Comparison of ENCODE assay signal across 31 mouse cellular contexts in the genomic region with DNA sequence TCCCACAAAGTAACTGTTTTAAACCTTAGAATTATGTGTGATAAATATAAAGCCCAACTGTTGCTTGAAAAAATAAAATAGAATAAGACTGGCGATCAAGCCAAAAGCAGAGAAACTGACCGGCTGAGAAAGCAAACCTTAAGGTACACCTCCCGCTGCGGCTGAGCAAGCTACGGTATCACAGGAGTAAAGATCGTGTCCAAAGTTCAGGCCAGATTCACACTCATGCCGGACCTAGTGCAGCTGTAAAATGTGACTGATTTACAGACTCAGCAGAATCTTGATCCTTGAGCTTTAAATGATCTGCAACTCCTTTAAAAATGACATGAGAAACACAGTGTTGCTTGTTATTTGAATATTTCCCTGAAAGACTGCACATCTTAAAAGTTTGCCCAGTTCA. TPM values are rescaled to one million over a fixed set of nuclear protein-coding genes. Genes with fewer than 3 reads are reported as not detected.
DNase-seq lines count a peak whose midpoint lies in the region; ATAC-seq and TF ChIP-seq lines count a peak whose summit lies in the region.
"Had no signal": no experiment of that assay in that cellular context is flagged by ENCODE, and none has a peak within 500 bp of the region (broad histone marks: within the 10 kb centered on the region; RNA-seq: fewer than 3 reads in every experiment).

No protein-coding gene starts in this region.

- H3K27me3 ChIP-seq in kidney, embryonic 16.5 days (ENCODE audit: insufficient read depth, low read length): no peaks in the 10 kb centered on the region
- H3K27me3 ChIP-seq in intestine, postnatal 0 days (replicated peaks; ENCODE audit: control insufficient read depth, insufficient read depth, low read length): no peaks in the 10 kb centered on the region
- H3K27me3 ChIP-seq in small intestine, adult 2 months (ENCODE audit: control insufficient read depth, insufficient read depth, low read length): no peaks in the 10 kb centered on the region
- H3K27me3 ChIP-seq in midbrain, embryonic 14.5 days (ENCODE audit: control insufficient read depth, insufficient read depth, low read length): no peaks in the 10 kb centered on the region
- H3K27me3 ChIP-seq: CH12.LX; embryonic facial prominence, embryonic 12.5 days; heart, embryonic 15.5 days; limb, embryonic 13.5 days; liver, embryonic 13.5 days; midbrain, embryonic 15.5 days; neural tube, embryonic 15.5 days had no signal

- H3K36me3 ChIP-seq in kidney, embryonic 16.5 days (ENCODE audit: insufficient read depth, low read length): no peaks in the 10 kb centered on the region
- H3K36me3 ChIP-seq in intestine, postnatal 0 days (ENCODE audit: control insufficient read depth, insufficient read depth): no peaks in the 10 kb centered on the region
- H3K36me3 ChIP-seq in small intestine, adult 2 months (ENCODE audit: control insufficient read depth, insufficient read depth, low read length): no peaks in the 10 kb centered on the region
- no peaks in the 10 kb centered on the region for H3K36me3 ChIP-seq in midbrain, embryonic 14.5 days (ENCODE audit: control insufficient read depth, insufficient read depth, low read length)
- H3K36me3 ChIP-seq: embryonic facial prominence, embryonic 12.5 days; heart, embryonic 10.5 days; heart, embryonic 15.5 days; limb, embryonic 13.5 days; liver, embryonic 13.5 days; midbrain, embryonic 15.5 days; neural tube, embryonic 15.5 days had no signal

- H3K4me3 ChIP-seq in kidney, embryonic 16.5 days (ENCODE audit: low read length): no peak overlapping the region
- no peak overlapping the region for H3K4me3 ChIP-seq in intestine, postnatal 0 days (ENCODE audit: low read depth, low read length)
- no peak overlapping the region for H3K4me3 ChIP-seq in small intestine, adult 2 months (ENCODE audit: low read depth, low read length)
- no peak overlapping the region for H3K4me3 ChIP-seq in midbrain, embryonic 14.5 days (replicated peaks; ENCODE audit: low read depth, low read length)
- H3K4me3 ChIP-seq: embryonic facial prominence, embryonic 12.5 days; heart, embryonic 10.5 days; heart, embryonic 15.5 days; limb, embryonic 13.5 days; liver, embryonic 13.5 days; midbrain, embryonic 15.5 days; neural tube, embryonic 15.5 days had no signal

- H3K4me2 ChIP-seq in kidney, embryonic 16.5 days (replicated peaks; ENCODE audit: low read depth, low read length): no peak overlapping the region
- H3K4me2 ChIP-seq in intestine, postnatal 0 days (replicated peaks; ENCODE audit: low read depth): no peak overlapping the region
- H3K4me2 ChIP-seq in midbrain, embryonic 14.5 days (ENCODE audit: low read length): no peak overlapping the region
- H3K4me2 ChIP-seq: embryonic facial prominence, embryonic 12.5 days; heart, embryonic 15.5 days; limb, embryonic 13.5 days; liver, embryonic 13.5 days; midbrain, embryonic 15.5 days; neural tube, embryonic 15.5 days had no signal

- no peak overlapping the region for H3K27ac ChIP-seq in kidney, embryonic 16.5 days (ENCODE audit: low read length)
- no peak overlapping the region for H3K27ac ChIP-seq in intestine, postnatal 0 days (ENCODE audit: low read depth, low read length)
- 0 out of 2 replicates have a peak overlapping the region, but pooled peaks have one; percentile 30 for H3K27ac ChIP-seq in small intestine, adult 2 months (ENCODE audit: insufficient read depth, low read depth, low read length)
- H3K27ac ChIP-seq in midbrain, embryonic 14.5 days (replicated peaks; ENCODE audit: low read depth, low read length): no peak overlapping the region
- H3K27ac ChIP-seq: embryonic facial prominence, embryonic 12.5 days; heart, embryonic 10.5 days; heart, embryonic 15.5 days; limb, embryonic 13.5 days; liver, embryonic 13.5 days; midbrain, embryonic 15.5 days; neural tube, embryonic 15.5 days had no signal

- H3K4me1 ChIP-seq in kidney, embryonic 16.5 days (ENCODE audit: insufficient read depth, low read length): no peaks in the 10 kb centered on the region
- H3K4me1 ChIP-seq in intestine, postnatal 0 days (replicated peaks; ENCODE audit: control insufficient read depth, insufficient read depth, low read length): no peaks in the 10 kb centered on the region
- H3K4me1 ChIP-seq in small intestine, adult 2 months (ENCODE audit: control insufficient read depth, insufficient read depth, insufficient read length, low read length): peaks cover 7% of the 10 kb centered on the region; the same call in 1 of the 2 replicates
- peaks cover 2% of the 10 kb centered on the region for H3K4me1 ChIP-seq in midbrain, embryonic 14.5 days (ENCODE audit: control insufficient read depth, insufficient read depth, low read length)
- H3K4me1 ChIP-seq: embryonic facial prominence, embryonic 12.5 days; limb, embryonic 13.5 days; neural tube, embryonic 15.5 days had no signal

- DNase-seq in kidney, adult 11 months: peak; percentile 76
- DNase-seq in kidney, postnatal 14 days: peak; percentile 73
- DNase-seq in left cerebral cortex, adult 8-10 months (ENCODE audit: low spot score in 2 of 2): no peak
- DNase-seq in cerebellum, postnatal 4 days (ENCODE audit: low spot score in 2 of 2): no peak
- no peak for DNase-seq in midbrain, embryonic 14.5 days
- DNase-seq: adrenal gland, adult 8-10 months; cerebellum, adult 11 months; cerebellum, adult 9-10 months; cerebellum, postnatal 36 days; embryo, embryonic 11 days; gastrocnemius, postnatal 25 days; layer of hippocampus, adult 9-11 months; liver, embryonic 13.5 days; lung, adult 2 months; lung, postnatal 10 days; retina, postnatal 1 day; right cerebral cortex, postnatal 14 days; thymus, postnatal 14 days had no signal

- no peak for TF ChIP-seq POLR2A in small intestine, adult 2 months (IDR thresholded peaks at IDR 0.05; ENCODE audit: low read depth, low read length)

- no peaks in the 10 kb centered on the region for H3K9me3 ChIP-seq in kidney, embryonic 16.5 days (ENCODE audit: low read length)
- no peaks in the 10 kb centered on the region for H3K9me3 ChIP-seq in intestine, postnatal 0 days (ENCODE audit: control insufficient read depth)
- H3K9me3 ChIP-seq in midbrain, embryonic 14.5 days (ENCODE audit: control insufficient read depth, low read length): no peaks in the 10 kb centered on the region
- H3K9me3 ChIP-seq: embryonic facial prominence, embryonic 12.5 days; heart, embryonic 10.5 days; heart, embryonic 15.5 days; limb, embryonic 13.5 days; liver, embryonic 13.5 days; midbrain, embryonic 15.5 days; neural tube, embryonic 15.5 days had no signal

- TF ChIP-seq CTCF in intestine, postnatal 0 days (IDR thresholded peaks at IDR 0.05; ENCODE audit: low read depth): no peak
- no peak for TF ChIP-seq CTCF in small intestine, adult 2 months (IDR thresholded peaks at IDR 0.05; ENCODE audit: extremely low read depth, insufficient read length, insufficient replicate concordance, low read depth, low read length)

- no peak overlapping the region for H3K9ac ChIP-seq in kidney, embryonic 16.5 days (replicated peaks; ENCODE audit: low read length)
- H3K9ac ChIP-seq in intestine, postnatal 0 days (ENCODE audit: low read depth, low read length): no peak overlapping the region
- no peak overlapping the region for H3K9ac ChIP-seq in midbrain, embryonic 14.5 days (replicated peaks; ENCODE audit: low read length)
- H3K9ac ChIP-seq: embryonic facial prominence, embryonic 12.5 days; heart, embryonic 15.5 days; limb, embryonic 13.5 days; liver, embryonic 13.5 days; midbrain, embryonic 15.5 days; neural tube, embryonic 15.5 days had no signal

- no peak for ATAC-seq in kidney, embryonic 16.5 days (ENCODE audit: low FRiP score, low TSS enrichment)
- ATAC-seq in intestine, postnatal 0 days: peak; percentile 65
- ATAC-seq in midbrain, embryonic 14.5 days (ENCODE audit: low FRiP score, low TSS enrichment): no peak
- ATAC-seq: activated CD4-positive, CD25-positive, alpha-beta regulatory T cell, adult 4 months; forebrain, embryonic 14.5 days; hindbrain, embryonic 16.5 days; midbrain, embryonic 15.5 days had no signal

- WGBS in kidney, embryonic 16.5 days: 43% methylated on average over 7 of the region's 7 CpGs
- WGBS in intestine, postnatal 0 days: 45% methylated on average over 7 of the region's 7 CpGs
- WGBS in small intestine, adult 2 months: 39% methylated on average over 7 of the region's 7 CpGs
- 92% methylated on average over 7 of the region's 7 CpGs for WGBS in midbrain, embryonic 14.5 days

RNA-seq across cellular contexts. Expression of a gene that starts 4.8 kb away (rescaled TPM):
- 9.2 and 12.6 TPM in 2 replicates for polyA plus RNA-seq in kidney, embryonic 16.5 days (2015; fragmentation: Nextera tagmentation; extraction: Ambion mirVana)
- polyA plus RNA-seq in intestine, postnatal 0 days (2015; fragmentation: Nextera tagmentation; extraction: Ambion mirVana): 5.8 and 7.1 TPM in 2 replicates
- 2.8 and 6.7 TPM in 2 replicates for polyA plus RNA-seq in small intestine, adult 2 months (2012; rRNA removed)
- total RNA-seq in left cerebral cortex, adult 8-10 months (2022): 10 to 100 TPM; 86.6 to 97.3 (median 93.7) TPM
- polyA plus RNA-seq in midbrain, embryonic 14.5 days (2014; fragmentation: Nextera tagmentation; extraction: Ambion mirVana): 61.3 and 83.0 TPM in 2 replicates

Comparison
In these comparisons a context has a peak if more than half of its experiments do, and no peak if none do; other contexts are left out.
1. DNase-seq: peak in kidney, adult 11 months (single experiment) and kidney, postnatal 14 days (single experiment); none in left cerebral cortex, adult 8-10 months (0 of 2), cerebellum, postnatal 4 days (0 of 2) and midbrain, embryonic 14.5 days (single experiment).